Mouse (Mus musculus) CH12.LX (cell line): ENCODE measurements at regions not wholly inside any gene's neighbourhood (a gene's known extent, or its start where the extent isn't known, plus 50 kb on each side); places are given as distances from the start of the nearest gene placed in this dataset.

Source experiments
- JUN ChIP-seq: IDR thresholded peaks from 2 replicates; pipeline ENCODE4 v1.6.1; 2011; ENCODE audit warnings: low read depth, mild to moderate bottlenecking, low read length, improper control_type of control experiment, moderate library complexity; ENCODE audit not compliant: insufficient read depth
- POLR2A ChIP-seq: IDR thresholded peaks from 2 replicates; pipeline ENCODE4 v1.6.1; 2011; ENCODE audit warnings: low read depth, mild to moderate bottlenecking, improper control_type of control experiment, low read length
- RAD21 ChIP-seq: IDR thresholded peaks from 2 replicates; pipeline ENCODE4 v1.6.1; 2011; ENCODE audit warnings: low read depth, mild to moderate bottlenecking, low read length, improper control_type of control experiment, moderate library complexity

DNA sequence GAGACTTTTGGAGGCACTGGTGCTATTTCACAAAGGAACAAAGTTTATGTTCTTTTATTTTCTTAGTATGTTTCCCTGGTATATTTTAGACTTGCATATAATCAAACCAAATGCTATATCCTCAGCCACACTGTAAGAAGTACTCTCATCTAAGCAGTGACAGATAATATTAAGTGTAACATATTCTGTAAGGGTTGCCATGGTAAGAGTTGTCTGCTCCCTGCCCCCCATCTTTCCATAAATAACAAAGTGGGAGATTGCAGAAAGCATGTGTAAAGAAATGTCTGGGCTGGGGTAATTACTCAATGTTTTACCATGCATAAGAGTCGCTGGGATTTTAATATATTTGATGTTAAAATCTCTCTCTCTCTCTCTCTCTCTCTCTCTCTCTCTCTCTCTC is 473.5 kb upstream of the Lcorl start:
- no peak for TF ChIP-seq JUN
- TF ChIP-seq POLR2A, result no peak
- TF ChIP-seq RAD21, result no peak
